Mouse (Mus musculus) kidney, embryonic 16.5 days (tissue): Measurements from ENCODE around the gene Daam1. TPM values are rescaled to one million over a fixed set of nuclear protein-coding genes. Genes with fewer than 3 reads are reported as not detected.

ENCODE experiments used
- ATAC-seq: fragments of 200-750 bp; cut with Nextera tagmentation; 2 replicates; pipeline ENCODE4 v1.8.0; 2017; ENCODE audit warnings: moderate TSS enrichment; ENCODE audit not compliant: low FRiP score, low TSS enrichment
- H3K27ac ChIP-seq: fragments of 300-500 bp; sonication (generic); 2 replicates; pipeline ENCODE4 v1.5.1; 2014; ENCODE audit warnings: low read length
- H3K27me3 ChIP-seq: fragments of 300-500 bp; sonication (generic); 2 replicates; pipeline ENCODE4 v1.6.1; 2014; ENCODE audit warnings: low read length, control low read depth, mixed read lengths; ENCODE audit not compliant: insufficient read depth
- H3K36me3 ChIP-seq: fragments of 300-500 bp; sonication (generic); 2 replicates; pipeline ENCODE4 v1.6.1; 2014; ENCODE audit warnings: low read length, control low read depth, mixed read lengths; ENCODE audit not compliant: insufficient read depth
- H3K4me1 ChIP-seq: fragments of 300-500 bp; sonication (generic); 2 replicates; pipeline ENCODE4 v1.6.1; 2014; ENCODE audit warnings: low read length, control low read depth, mixed read lengths; ENCODE audit not compliant: insufficient read depth
- H3K4me2 ChIP-seq: fragments of 300-500 bp; sonication (generic); replicated peaks from 2 replicates; pipeline ENCODE4 v1.6.1; 2014; ENCODE audit warnings: low read depth, low read length
- H3K4me3 ChIP-seq: fragments of 300-500 bp; sonication (generic); 2 replicates; pipeline ENCODE4 v1.5.1; 2014; ENCODE audit warnings: mild to moderate bottlenecking, low read length
- H3K9ac ChIP-seq: fragments of 300-500 bp; sonication (generic); replicated peaks from 2 replicates; pipeline ENCODE4 v1.6.1; 2014; ENCODE audit warnings: low read length
- H3K9me3 ChIP-seq: fragments of 300-500 bp; sonication (generic); 2 replicates; pipeline ENCODE4 v1.6.1; 2016; ENCODE audit warnings: low read length, control low read depth
- WGBS: fragments of 180-500 bp; shearing (Covaris S2); extraction: QIAGEN DNeasy Blood & Tissue Kit; methylation state at CpG from one replicate; pipeline ENCODE4 v1.1.7; 2014; 5-methylcytosine and 5-hydroxymethylcytosine counted together
- polyA plus RNA-seq: library from polyadenylated mRNA; unstranded; fragments of >200 nt; fragmentation: Nextera tagmentation; extraction: Ambion mirVana; gene quantifications from 2 replicates; pipeline ENCODE4 v1.2.1, GENCODE M21; 2015

The Daam1 gene
- polyA plus RNA-seq, 1 experiment from 2014 or later = 8.6 TPM

DNA sequence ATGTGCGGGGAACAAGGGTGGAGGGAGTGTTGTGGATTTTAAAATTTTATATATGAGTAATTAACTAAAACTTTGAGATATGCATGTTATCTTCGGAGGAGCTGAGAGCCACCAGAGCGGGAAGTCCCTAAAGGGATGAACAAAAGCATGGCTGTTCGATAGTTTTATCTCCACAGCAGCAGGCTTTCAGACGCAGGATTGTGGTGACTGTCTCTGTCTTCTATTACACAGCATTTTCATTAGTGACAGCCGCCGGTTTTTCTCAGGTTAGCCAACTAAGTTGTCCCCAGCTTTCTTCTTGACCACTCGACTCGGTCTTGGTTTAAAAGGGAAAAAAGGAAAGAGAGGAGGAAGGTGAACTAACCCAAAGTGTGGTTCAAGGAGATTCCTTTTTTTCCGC lies 739 bp upstream of the Daam1 start:
- Histone ChIP-seq H3K9me3 (no peaks in the 10 kb centered on the region), H3K4me3 (peak overlapping the region; percentile 65), H3K9ac (peak overlapping the region; percentile 69), H3K4me1 (peaks cover 12% of the 10 kb centered on the region), H3K27ac (no peak overlapping the region), H3K4me2 (peak overlapping the region; percentile 62), H3K27me3 (no peaks in the 10 kb centered on the region), H3K36me3 (no peaks in the 10 kb centered on the region)
- ATAC-seq = no peak
- 12% methylated on average over 10 of the region's 10 CpGs for WGBS

DNA sequence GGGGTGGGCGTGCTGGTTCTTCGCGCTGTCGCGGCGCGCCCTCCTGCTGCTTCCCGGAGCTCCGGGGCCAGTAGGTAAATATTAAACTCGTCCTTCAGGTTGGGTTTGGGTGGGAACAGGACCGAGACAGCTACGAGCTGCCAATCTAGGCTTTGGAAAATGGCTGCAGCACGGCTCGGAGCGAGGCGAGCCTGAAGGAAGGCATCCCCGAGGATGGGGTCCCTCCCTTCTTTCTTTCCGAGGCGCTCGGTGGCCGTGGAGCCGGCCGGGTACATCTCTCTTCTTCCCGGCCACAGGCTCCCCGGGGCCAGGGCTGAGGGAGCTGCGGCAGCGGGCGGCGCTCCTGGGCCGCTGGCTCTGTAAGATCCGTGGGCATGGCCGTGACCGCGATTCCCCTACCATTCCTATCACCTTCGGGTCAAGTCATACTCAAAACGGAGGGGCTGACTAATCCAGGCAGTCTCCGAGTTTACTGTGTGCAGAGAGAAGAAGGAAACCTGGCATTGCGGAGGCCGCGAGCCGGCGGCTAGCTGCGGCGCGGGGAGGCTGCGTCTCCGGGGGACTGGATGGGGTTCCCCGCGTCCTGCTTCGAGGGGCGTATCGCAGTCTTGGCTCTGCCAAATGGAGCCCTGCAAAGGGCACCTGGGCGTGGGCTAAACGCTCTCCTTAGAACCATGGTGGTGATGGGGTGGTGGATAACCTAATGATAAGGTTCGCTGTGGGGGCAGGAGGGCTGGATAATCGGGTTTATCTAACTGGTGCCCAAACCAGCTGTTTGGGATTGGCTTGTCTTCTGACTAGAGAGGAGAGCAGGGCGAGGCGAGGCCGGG lies 595 bp downstream of the Daam1 start:
- H3K36me3 ChIP-seq = no peaks in the 10 kb centered on the region
- H3K4me1 ChIP-seq = peaks cover 12% of the 10 kb centered on the region
- peak overlapping the region; percentile 65 for H3K4me3 ChIP-seq
- no peaks in the 10 kb centered on the region for H3K9me3 ChIP-seq
- H3K4me2 ChIP-seq = peak overlapping the region; percentile 96
- H3K27me3 ChIP-seq = no peaks in the 10 kb centered on the region
- peak overlapping the region; percentile 80 for H3K9ac ChIP-seq
- ATAC-seq = peak; percentile 62
- under 1% methylated on average over 59 of the region's 59 CpGs for WGBS
- peak overlapping the region; percentile 95 for H3K27ac ChIP-seq

DNA sequence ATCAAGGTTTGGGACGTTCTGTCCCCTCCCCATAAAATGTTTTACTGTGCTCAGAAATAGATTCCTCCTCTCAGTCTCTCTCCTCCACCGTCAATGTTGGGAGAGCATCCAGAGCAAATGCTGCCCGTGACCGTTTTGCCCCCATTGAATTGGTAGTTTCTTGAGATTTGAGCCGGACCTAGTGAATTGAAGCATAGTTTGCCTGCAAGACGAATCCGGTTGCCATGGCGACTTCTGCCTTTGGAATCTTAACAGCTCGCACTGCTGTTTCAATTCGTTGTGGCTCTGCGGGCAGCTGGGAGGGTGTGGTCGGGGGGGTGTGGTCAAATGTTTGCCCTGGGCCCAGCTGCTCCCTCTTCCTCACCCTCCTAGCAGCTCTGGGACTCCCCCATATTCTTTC lies 1.3 kb downstream of the Daam1 start:
- Histone ChIP-seq H3K4me1 (peaks cover 12% of the 10 kb centered on the region), H3K27ac (0 out of 2 replicates have a peak overlapping the region, but pooled peaks have one; percentile 95), H3K4me3 (peak overlapping the region; percentile 65), H3K36me3 (no peaks in the 10 kb centered on the region), H3K27me3 (no peaks in the 10 kb centered on the region), H3K9ac (peak overlapping the region; percentile 80), H3K4me2 (peak overlapping the region; percentile 96), H3K9me3 (no peaks in the 10 kb centered on the region)
- ATAC-seq = no peak
- WGBS = under 1% methylated on average over 12 of the region's 12 CpGs

DNA sequence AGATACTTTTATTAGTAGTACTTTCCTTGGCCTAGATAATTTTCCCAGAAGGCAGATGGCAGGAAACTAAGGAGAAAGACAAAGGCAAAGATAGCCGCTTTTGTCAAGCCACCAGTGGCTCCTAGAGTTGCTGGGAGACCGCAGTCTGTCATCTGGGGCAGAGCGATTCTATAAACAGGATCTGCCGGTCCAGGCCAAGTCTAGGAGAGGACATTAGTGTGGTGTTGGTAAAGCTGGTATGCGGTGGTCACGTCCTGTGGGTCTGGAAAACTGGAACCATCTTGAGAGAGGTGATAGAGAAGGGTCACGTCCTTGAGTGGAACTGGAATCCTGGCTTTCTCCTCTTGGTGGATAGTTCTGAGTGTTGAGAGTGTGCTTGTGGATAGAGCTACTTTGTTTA lies 3.2 kb downstream of the Daam1 start:
- H3K4me2 ChIP-seq = no peak overlapping the region
- no peak overlapping the region for H3K27ac ChIP-seq
- H3K4me1 ChIP-seq = peaks cover 22% of the 10 kb centered on the region
- H3K9ac ChIP-seq = no peak overlapping the region
- ATAC-seq = no peak
- no peak overlapping the region for H3K4me3 ChIP-seq
- no peaks in the 10 kb centered on the region for H3K27me3 ChIP-seq
- no peaks in the 10 kb centered on the region for H3K9me3 ChIP-seq
- 91% methylated on average over 7 of the region's 7 CpGs for WGBS
- no peaks in the 10 kb centered on the region for H3K36me3 ChIP-seq

DNA sequence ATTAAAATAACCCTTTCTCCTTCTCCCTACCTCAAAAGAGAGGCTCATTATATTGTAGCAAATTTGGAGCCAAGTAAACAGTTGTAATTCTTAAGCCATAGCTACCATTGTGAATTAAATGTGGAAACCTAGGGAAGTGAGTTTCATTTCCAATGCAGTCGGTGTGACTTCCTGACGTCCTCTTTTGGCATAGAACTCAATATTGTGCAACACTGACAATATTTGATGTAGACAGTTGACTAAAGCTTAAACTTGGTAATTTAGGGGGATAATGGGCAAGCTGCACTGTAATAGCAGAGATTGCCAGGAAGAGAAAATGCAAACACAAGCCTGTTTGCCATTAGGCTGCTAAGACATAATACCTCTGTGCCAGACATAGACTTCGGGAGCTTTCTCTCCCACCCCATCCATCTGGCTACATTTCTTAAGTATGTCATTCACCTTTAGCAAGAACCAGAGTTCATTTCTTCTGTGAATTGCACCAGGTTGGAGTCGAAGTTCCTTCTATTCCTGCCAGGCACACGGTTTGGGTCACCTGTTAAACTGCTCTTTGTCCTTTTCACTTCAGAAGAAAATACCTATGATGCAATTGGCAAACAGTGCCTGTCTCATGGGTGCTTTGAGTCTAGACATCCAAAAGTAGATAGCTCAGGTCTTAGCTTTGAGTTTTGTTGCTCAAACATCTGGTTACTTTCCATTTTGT lies 5.2 kb downstream of the Daam1 start:
- no peak overlapping the region for H3K4me2 ChIP-seq
- no peak overlapping the region for H3K27ac ChIP-seq
- WGBS = 79% methylated on average over 5 of the region's 5 CpGs
- H3K4me1 ChIP-seq = peaks cover 42% of the 10 kb centered on the region
- no peaks in the 10 kb centered on the region for H3K36me3 ChIP-seq
- no peaks in the 10 kb centered on the region for H3K27me3 ChIP-seq
- no peak overlapping the region for H3K9ac ChIP-seq
- no peak for ATAC-seq
- H3K4me3 ChIP-seq = no peak overlapping the region
- no peaks in the 10 kb centered on the region for H3K9me3 ChIP-seq

DNA sequence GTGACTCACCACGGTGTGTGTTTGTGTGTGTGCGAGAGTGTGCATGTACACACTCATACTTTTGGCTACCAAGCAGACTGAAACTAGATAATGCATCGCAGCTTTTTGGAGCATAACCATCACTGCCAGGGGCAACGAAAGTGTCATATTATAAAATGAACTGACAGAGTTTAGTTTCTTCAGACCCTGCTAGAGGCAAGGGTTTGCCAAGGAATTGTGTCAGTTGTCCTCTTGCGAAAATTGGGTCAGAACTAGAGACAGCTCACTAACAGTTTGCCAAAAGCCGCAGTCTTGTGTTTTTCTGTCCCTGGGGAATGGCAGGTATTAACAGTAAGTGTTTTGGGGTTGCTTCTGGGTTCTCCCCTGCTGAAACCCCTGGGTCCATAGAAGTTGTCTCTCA lies 5.9 kb downstream of the Daam1 start:
- no peak overlapping the region for H3K4me2 ChIP-seq
- H3K27ac ChIP-seq = no peak overlapping the region
- H3K9ac ChIP-seq = no peak overlapping the region
- no peaks in the 10 kb centered on the region for H3K27me3 ChIP-seq
- 90% methylated on average over 6 of the region's 6 CpGs for WGBS
- H3K36me3 ChIP-seq = no peaks in the 10 kb centered on the region
- no peak overlapping the region for H3K4me3 ChIP-seq
- ATAC-seq = no peak
- H3K4me1 ChIP-seq = peaks cover 48% of the 10 kb centered on the region
- no peaks in the 10 kb centered on the region for H3K9me3 ChIP-seq

DNA sequence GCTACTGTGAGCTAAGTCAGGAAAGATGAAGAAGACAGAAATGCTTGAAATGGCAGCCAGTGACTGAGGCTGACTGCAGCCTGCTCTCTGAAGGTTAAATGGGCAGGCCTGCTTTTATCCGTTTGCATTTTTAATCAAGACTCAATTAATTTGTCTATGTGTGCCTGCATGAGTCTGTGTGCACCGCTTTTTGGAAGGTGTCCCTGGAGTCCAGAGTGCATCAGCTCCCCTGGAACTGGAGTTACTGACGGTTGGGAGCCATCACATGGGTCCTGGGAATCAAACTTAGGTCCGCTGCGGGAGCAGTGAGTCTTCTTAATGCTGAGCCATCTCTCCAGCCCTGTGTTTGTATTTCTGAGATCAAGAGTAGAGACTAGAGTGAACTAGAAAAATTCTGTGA lies 6.7 kb downstream of the Daam1 start:
- Histone ChIP-seq H3K4me1 (peaks cover 48% of the 10 kb centered on the region), H3K9me3 (no peaks in the 10 kb centered on the region), H3K36me3 (no peaks in the 10 kb centered on the region), H3K4me3 (no peak overlapping the region), H3K9ac (no peak overlapping the region), H3K27ac (no peak overlapping the region), H3K27me3 (no peaks in the 10 kb centered on the region), H3K4me2 (no peak overlapping the region)
- no peak for ATAC-seq
- WGBS = 93% methylated on average over 5 of the region's 5 CpGs

DNA sequence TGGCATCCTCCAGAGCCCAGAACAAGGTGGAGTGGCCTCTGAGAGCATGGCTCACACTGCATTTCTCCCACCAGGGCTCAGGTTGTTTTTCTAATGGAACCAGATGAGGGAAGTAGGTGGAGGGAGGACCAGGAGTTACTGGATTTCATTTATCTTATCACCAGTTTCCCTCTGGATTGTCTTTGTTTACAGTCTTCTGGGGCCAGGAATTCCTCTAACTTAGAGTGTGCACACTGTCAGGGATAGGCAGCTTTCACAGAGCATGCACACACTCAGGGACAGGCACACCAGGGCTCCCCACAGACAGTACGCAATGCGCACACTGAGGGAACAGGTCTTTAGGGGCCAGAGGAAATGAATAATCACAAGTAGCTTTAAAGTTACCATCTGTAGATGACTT lies 7.4 kb downstream of the Daam1 start:
- Histone ChIP-seq H3K9me3 (no peaks in the 10 kb centered on the region), H3K4me2 (no peak overlapping the region), H3K9ac (0 out of 2 replicates have a peak overlapping the region, but pooled peaks have one; percentile 6), H3K27ac (no peak overlapping the region), H3K4me3 (no peak overlapping the region), H3K27me3 (no peaks in the 10 kb centered on the region), H3K4me1 (peaks cover 44% of the 10 kb centered on the region), H3K36me3 (no peaks in the 10 kb centered on the region)
- 86% methylated on average over 2 of the region's 2 CpGs for WGBS
- no peak for ATAC-seq

DNA sequence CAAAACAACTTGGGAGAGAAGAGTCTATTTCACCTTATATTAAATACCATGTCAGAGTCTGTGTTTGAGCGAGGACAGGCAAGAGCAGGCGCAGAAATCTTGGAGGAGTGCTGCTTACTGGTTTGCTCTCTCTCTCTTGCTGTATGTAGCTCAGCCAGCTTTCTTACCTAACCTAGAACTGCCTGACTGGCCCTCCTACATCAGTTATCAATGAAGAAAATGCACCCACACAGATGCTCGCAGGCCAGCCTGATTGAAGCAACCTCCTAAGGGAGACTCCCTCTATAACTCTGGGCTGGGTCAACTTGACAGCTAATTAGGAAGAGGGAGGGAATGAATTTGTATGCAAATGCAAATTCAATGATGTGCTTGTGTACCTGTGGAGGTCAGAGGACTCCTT lies 8.8 kb downstream of the Daam1 start:
- H3K9me3 ChIP-seq = no peaks in the 10 kb centered on the region
- no peak overlapping the region for H3K27ac ChIP-seq
- ATAC-seq = no peak
- no peaks in the 10 kb centered on the region for H3K27me3 ChIP-seq
- WGBS = 82% methylated on average over 3 of the region's 3 CpGs
- no peaks in the 10 kb centered on the region for H3K36me3 ChIP-seq
- no peak overlapping the region for H3K4me3 ChIP-seq
- no peak overlapping the region for H3K4me2 ChIP-seq
- H3K9ac ChIP-seq = no peak overlapping the region
- peaks cover 44% of the 10 kb centered on the region for H3K4me1 ChIP-seq
